Mouse (Mus musculus): Measurements from ENCODE around the gene Slc25a20.

- TF ChIP-seq POLR2A (IDR thresholded peaks at IDR 0.05; ENCODE audit: borderline replicate concordance, low read depth, low read length) (no peak), CTCF (IDR thresholded peaks at IDR 0.05; ENCODE audit: low read depth, low read length) (no peak)
Observed at GRCm38 (mm10) chr9:108702476-108702875, 40.6 kb downstream of the Slc25a20 start.

Data from bone marrow macrophage, adult 2 months (primary cell).